Mouse (Mus musculus): ENCODE measurements at regions not wholly inside any gene's neighbourhood (a gene's known extent, or its start where the extent isn't known, plus 50 kb on each side); places are given as distances from the start of the nearest gene placed in this dataset.

- in situ Hi-C loops (cut with MboI; ENCODE audit: low sequenced_read_pairs in 2 of 2, unreplicated experiment in 2 of 2) = no loop called here
These were observed 433.3 kb downstream of the Gria2 start for GRCm38 (mm10) chr3:80369214-80369941.

GRCm38 (mm10) chr3:80372436-80372835 is 430.2 kb downstream of the Gria2 start:
- TF ChIP-seq ZC3H11A (IDR thresholded peaks at IDR 0.05; ENCODE audit: borderline replicate concordance, low read depth, low read length) (no peak), HCFC1 (IDR thresholded peaks at IDR 0.05; ENCODE audit: borderline replicate concordance, insufficient read depth, low read length) (no peak), CHD2 (IDR thresholded peaks at IDR 0.05; ENCODE audit: low read depth, low read length) (no peak), MAFK (IDR thresholded peaks at IDR 0.05; ENCODE audit: insufficient read depth, low read depth, low read length) (no peak), ZNF384 (IDR thresholded peaks at IDR 0.05; ENCODE audit: low read depth, low read length) (no peak)
- no peak for DNase-seq (ENCODE audit: low read depth, low spot score)
- H3K9me3 ChIP-seq (ENCODE audit: control insufficient read depth, insufficient read depth, low read depth, low read length) = no peaks in the 10 kb centered on the region
- in situ Hi-C loops (cut with MboI; ENCODE audit: low sequenced_read_pairs in 2 of 2, unreplicated experiment in 2 of 2) = no loop called here
- H3K27ac ChIP-seq (ENCODE audit: insufficient read depth, low read depth, low read length, poor library complexity, severe bottlenecking) = no peak overlapping the region
- H3K36me3 ChIP-seq (ENCODE audit: control insufficient read depth, insufficient read depth, low read length, poor library complexity, severe bottlenecking) = no peaks in the 10 kb centered on the region
- H3K4me1 ChIP-seq (ENCODE audit: control insufficient read depth in 2 of 2, insufficient read depth in 2 of 2, low read length in 2 of 2, poor library complexity in 1 of 2) = no peaks in the 10 kb centered on the region
- no peak overlapping the region for H3K4me3 ChIP-seq (ENCODE audit: insufficient read depth in 1 of 2, low read depth in 1 of 2, low read length in 2 of 2, poor library complexity in 1 of 2, severe bottlenecking in 1 of 2)
- no peak overlapping the region for H3K9ac ChIP-seq (ENCODE audit: insufficient read depth, low read depth, low read length, poor library complexity, severe bottlenecking)

More at GRCm38 (mm10) chr3:80369214-80369941, 433.3 kb downstream of the Gria2 start:
- no peak for TF ChIP-seq HCFC1 (IDR thresholded peaks at IDR 0.05; ENCODE audit: borderline replicate concordance, insufficient read depth, low read length)
- TF ChIP-seq ZC3H11A (IDR thresholded peaks at IDR 0.05; ENCODE audit: borderline replicate concordance, low read depth, low read length) = no peak
- no peak for TF ChIP-seq CHD2 (IDR thresholded peaks at IDR 0.05; ENCODE audit: low read depth, low read length)
- H3K4me3 ChIP-seq (ENCODE audit: insufficient read depth in 1 of 2, low read depth in 1 of 2, low read length in 2 of 2, poor library complexity in 1 of 2, severe bottlenecking in 1 of 2) = no peak overlapping the region
- DNase-seq (ENCODE audit: low read depth, low spot score) = no peak
- no peak overlapping the region for H3K9ac ChIP-seq (ENCODE audit: insufficient read depth, low read depth, low read length, poor library complexity, severe bottlenecking)
- no peaks in the 10 kb centered on the region for H3K36me3 ChIP-seq (ENCODE audit: control insufficient read depth, insufficient read depth, low read length, poor library complexity, severe bottlenecking)
- H3K27ac ChIP-seq (ENCODE audit: insufficient read depth, low read depth, low read length, poor library complexity, severe bottlenecking) = no peak overlapping the region
- H3K4me1 ChIP-seq (ENCODE audit: control insufficient read depth in 2 of 2, insufficient read depth in 2 of 2, low read length in 2 of 2, poor library complexity in 1 of 2) = no peaks in the 10 kb centered on the region
- no peaks in the 10 kb centered on the region for H3K9me3 ChIP-seq (ENCODE audit: control insufficient read depth, insufficient read depth, low read depth, low read length)

- in situ Hi-C loops (cut with MboI; ENCODE audit: low sequenced_read_pairs in 2 of 2, unreplicated experiment in 2 of 2) = no loop called here
- no peak overlapping the region for H3K27ac ChIP-seq (ENCODE audit: insufficient read depth, low read depth, low read length, poor library complexity, severe bottlenecking)
- no peaks in the 10 kb centered on the region for H3K4me1 ChIP-seq (ENCODE audit: control insufficient read depth in 2 of 2, insufficient read depth in 2 of 2, low read length in 2 of 2, poor library complexity in 1 of 2)
- H3K9ac ChIP-seq (ENCODE audit: insufficient read depth, low read depth, low read length, poor library complexity, severe bottlenecking) = no peak overlapping the region
- DNase-seq (ENCODE audit: low read depth, low spot score) = no peak
- TF ChIP-seq ZC3H11A (IDR thresholded peaks at IDR 0.05; ENCODE audit: borderline replicate concordance, low read depth, low read length) (no peak), HCFC1 (IDR thresholded peaks at IDR 0.05; ENCODE audit: borderline replicate concordance, insufficient read depth, low read length) (no peak), ZNF384 (IDR thresholded peaks at IDR 0.05; ENCODE audit: low read depth, low read length) (no peak), MAFK (IDR thresholded peaks at IDR 0.05; ENCODE audit: insufficient read depth, low read depth, low read length) (no peak), CHD2 (IDR thresholded peaks at IDR 0.05; ENCODE audit: low read depth, low read length) (no peak)
- H3K4me3 ChIP-seq (ENCODE audit: insufficient read depth in 1 of 2, low read depth in 1 of 2, low read length in 2 of 2, poor library complexity in 1 of 2, severe bottlenecking in 1 of 2) = no peak overlapping the region
- H3K9me3 ChIP-seq (ENCODE audit: control insufficient read depth, insufficient read depth, low read depth, low read length) = no peaks in the 10 kb centered on the region
- no peaks in the 10 kb centered on the region for H3K36me3 ChIP-seq (ENCODE audit: control insufficient read depth, insufficient read depth, low read length, poor library complexity, severe bottlenecking)
These were observed 416.6 kb downstream of the Gria2 start for GRCm38 (mm10) chr3:80385986-80386385.

- Histone ChIP-seq H3K4me3 (ENCODE audit: insufficient read depth in 1 of 2, low read depth in 1 of 2, low read length in 2 of 2, poor library complexity in 1 of 2, severe bottlenecking in 1 of 2) (no peak overlapping the region), H3K9ac (ENCODE audit: insufficient read depth, low read depth, low read length, poor library complexity, severe bottlenecking) (no peak overlapping the region), H3K27ac (ENCODE audit: insufficient read depth, low read depth, low read length, poor library complexity, severe bottlenecking) (no peak overlapping the region), H3K4me1 (ENCODE audit: control insufficient read depth in 2 of 2, insufficient read depth in 2 of 2, low read length in 2 of 2, poor library complexity in 1 of 2) (no peaks in the 10 kb centered on the region), H3K36me3 (ENCODE audit: control insufficient read depth, insufficient read depth, low read length, poor library complexity, severe bottlenecking) (no peaks in the 10 kb centered on the region), H3K9me3 (ENCODE audit: control insufficient read depth, insufficient read depth, low read depth, low read length) (no peaks in the 10 kb centered on the region)
- in situ Hi-C loops (cut with MboI; ENCODE audit: low sequenced_read_pairs in 2 of 2, unreplicated experiment in 2 of 2) = no loop called here
- DNase-seq (ENCODE audit: low read depth, low spot score) = no peak
- TF ChIP-seq ZC3H11A (IDR thresholded peaks at IDR 0.05; ENCODE audit: borderline replicate concordance, low read depth, low read length) (no peak), HCFC1 (IDR thresholded peaks at IDR 0.05; ENCODE audit: borderline replicate concordance, insufficient read depth, low read length) (no peak), MAFK (IDR thresholded peaks at IDR 0.05; ENCODE audit: insufficient read depth, low read depth, low read length) (no peak)
These were observed 406.4 kb downstream of the Gria2 start for GRCm38 (mm10) chr3:80396240-80396639.

GRCm38 (mm10) chr3:80420453-80420852 is 382.2 kb downstream of the Gria2 start:
- Histone ChIP-seq H3K9ac (ENCODE audit: insufficient read depth, low read depth, low read length, poor library complexity, severe bottlenecking) (no peak overlapping the region), H3K4me3 (ENCODE audit: insufficient read depth in 1 of 2, low read depth in 1 of 2, low read length in 2 of 2, poor library complexity in 1 of 2, severe bottlenecking in 1 of 2) (no peak overlapping the region), H3K4me1 (ENCODE audit: control insufficient read depth in 2 of 2, insufficient read depth in 2 of 2, low read length in 2 of 2, poor library complexity in 1 of 2) (no peaks in the 10 kb centered on the region), H3K36me3 (ENCODE audit: control insufficient read depth, insufficient read depth, low read length, poor library complexity, severe bottlenecking) (no peaks in the 10 kb centered on the region), H3K9me3 (ENCODE audit: control insufficient read depth, insufficient read depth, low read depth, low read length) (no peaks in the 10 kb centered on the region), H3K27ac (ENCODE audit: insufficient read depth, low read depth, low read length, poor library complexity, severe bottlenecking) (no peak overlapping the region)
- DNase-seq (ENCODE audit: low read depth, low spot score) = no peak
- in situ Hi-C loops (cut with MboI; ENCODE audit: low sequenced_read_pairs in 2 of 2, unreplicated experiment in 2 of 2) = no loop called here
- TF ChIP-seq MAFK (IDR thresholded peaks at IDR 0.05; ENCODE audit: insufficient read depth, low read depth, low read length) (no peak), HCFC1 (IDR thresholded peaks at IDR 0.05; ENCODE audit: borderline replicate concordance, insufficient read depth, low read length) (no peak), ZC3H11A (IDR thresholded peaks at IDR 0.05; ENCODE audit: borderline replicate concordance, low read depth, low read length) (no peak), CHD2 (IDR thresholded peaks at IDR 0.05; ENCODE audit: low read depth, low read length) (no peak), ZNF384 (IDR thresholded peaks at IDR 0.05; ENCODE audit: low read depth, low read length) (no peak)
